Mouse (Mus musculus): ENCODE results near the gene Oser1.
A peak's percentile ranks its signal among the peaks of the same experiment; 100 is the strongest.

Oser1 gene

DNA sequence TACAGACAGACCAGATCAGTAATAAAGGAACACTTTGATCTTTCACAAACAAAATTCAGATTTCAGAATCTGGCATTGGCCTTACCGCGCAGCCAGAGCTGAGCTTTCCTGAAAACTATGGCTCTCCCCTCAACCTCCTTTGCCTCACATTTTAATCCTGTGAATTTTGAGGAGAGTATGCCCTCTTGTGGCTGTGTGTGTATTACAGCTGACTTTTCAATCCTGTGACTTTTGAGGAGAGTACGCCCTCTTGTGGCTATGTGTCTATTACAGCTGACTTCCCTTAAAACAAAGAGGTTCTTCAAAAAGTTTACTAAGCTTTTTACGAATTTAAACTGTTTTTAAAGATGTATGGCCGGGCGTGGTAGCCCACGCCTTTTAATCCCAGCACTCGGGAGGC lies 23.3 kb downstream of the Oser1 start:
- peak; percentile 96 for DNase-seq (ENCODE audit: low spot score)

DNA sequence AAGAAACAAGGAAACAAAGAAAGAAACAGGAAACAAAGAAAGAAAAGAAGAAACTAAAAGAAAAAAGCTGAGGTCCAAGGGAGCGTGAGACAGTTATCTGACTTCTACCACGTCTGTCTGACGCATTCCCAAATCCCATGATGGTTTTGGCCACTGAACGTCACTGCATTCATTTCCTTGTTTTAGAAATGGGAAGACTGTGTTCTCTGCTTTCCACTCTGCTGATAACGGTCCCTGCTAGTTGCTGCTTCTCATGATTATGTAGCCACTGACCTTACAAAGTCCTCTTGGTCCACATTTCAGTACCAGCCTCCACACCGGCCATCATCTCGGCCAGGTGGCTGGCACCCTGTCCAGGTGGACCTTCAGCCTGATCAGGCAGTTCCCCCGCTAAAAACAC lies 25.3 kb downstream of the Oser1 start:
- DNase-seq (ENCODE audit: low spot score) = no peak

DNA sequence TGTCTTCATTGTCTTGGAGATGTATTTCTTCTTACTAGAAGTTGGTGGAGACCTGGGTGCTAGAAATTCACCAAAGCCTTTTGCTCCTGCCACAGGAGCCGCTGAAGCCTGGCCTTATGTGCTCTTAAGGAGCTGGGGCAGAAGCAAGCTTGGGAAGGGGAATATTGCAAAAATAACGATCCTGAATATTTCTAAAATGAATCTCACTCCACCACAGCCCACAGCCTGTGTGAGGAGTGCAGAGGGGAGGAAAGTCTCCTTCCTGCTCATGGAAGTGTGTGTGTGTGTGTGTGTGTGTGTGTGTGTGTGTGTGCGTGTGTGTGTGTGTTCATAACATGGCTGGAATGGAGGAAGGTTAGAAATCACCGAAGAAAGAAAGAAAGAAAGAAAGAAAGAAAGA lies 25.7 kb downstream of the Oser1 start:
- no peak for DNase-seq (ENCODE audit: low spot score)

DNA sequence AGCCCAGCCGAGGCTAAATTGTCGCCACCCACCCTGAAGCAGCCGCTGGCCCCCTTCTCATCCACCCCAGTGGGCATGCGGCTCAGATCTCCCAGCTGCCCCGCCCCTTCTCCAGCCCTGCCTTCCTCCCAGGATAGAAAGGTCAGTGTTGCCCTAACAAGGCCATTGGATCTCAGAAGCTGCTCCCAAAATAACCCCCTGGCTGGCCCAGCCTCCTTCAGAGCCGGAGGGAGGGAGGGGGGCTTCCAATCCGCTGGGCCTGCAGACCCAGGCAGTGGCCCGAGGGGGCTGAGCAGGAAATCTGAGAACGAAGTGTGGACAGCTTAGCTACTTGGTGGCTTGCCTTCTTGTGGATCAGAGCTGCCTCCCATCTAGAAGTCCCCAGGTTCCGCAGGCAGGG lies 26.6 kb downstream of the Oser1 start, which contains the start of gene Jph2:
TSS of gene Jph2 (minus strand) at position 89 of the 400 bp plus-strand sequence.
- peak; percentile 57 for DNase-seq (ENCODE audit: low spot score)

DNA sequence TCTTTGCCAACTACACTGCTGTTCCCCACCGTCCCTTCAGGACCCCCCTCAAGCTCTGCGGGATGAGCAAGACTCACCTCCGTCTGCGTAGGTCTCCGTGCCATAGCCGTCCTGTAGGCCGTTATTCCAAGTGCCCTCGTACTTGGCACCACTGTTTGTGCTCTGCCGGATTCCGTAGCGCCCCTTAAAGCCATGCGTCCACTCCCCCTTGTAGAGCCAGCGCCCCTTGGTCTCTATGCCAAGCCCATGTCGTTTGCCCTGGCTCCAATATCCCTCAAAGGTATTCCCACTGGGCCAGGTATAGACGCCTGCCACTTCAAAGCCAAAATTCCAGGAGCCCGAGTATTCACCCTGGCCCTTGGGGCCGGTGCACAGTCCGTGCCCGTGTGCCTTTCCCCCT lies 27.4 kb downstream of the Oser1 start:
- DNase-seq (ENCODE audit: low spot score) = no peak

DNA sequence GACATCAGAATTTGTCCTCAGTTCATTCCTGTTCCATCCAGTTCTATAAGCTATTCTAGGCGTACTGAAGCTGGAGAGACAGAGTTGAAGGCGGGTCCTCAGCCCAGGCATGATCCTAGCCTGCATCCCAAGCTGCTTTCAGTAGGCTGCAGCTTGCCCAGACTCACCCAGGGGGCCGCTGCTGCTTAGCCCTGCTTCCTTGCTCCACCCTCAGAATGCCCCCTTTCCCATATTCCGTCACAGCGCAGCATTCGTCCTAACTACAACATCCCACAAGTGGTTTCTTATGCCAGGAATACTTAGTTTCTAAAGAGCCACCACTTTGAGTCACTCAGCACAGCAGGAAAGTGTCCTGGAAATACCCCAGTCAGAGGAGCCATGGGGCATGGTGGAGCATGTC lies 29.5 kb downstream of the Oser1 start:
- no peak for DNase-seq (ENCODE audit: low spot score)

DNA sequence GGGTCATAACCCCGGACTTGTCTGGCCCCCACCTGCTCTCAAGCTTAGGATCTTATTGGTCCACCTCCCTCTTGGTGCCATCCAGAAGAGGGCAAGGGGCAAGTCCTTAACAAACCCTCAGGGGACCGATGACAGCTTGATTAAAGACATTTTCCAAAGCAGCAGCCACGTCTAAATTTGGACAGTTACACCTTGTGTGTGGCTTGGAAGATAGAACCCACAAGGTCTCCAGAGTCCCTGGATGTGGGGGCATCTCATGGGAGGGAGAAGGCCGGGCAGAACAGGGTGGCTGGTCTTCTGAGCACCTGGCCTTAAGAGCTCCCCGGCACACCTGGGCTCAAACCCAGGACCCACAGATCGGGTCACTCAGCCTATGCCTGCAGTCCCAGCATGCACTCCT lies 30.5 kb downstream of the Oser1 start:
- no peak for DNase-seq (ENCODE audit: low spot score)

DNA sequence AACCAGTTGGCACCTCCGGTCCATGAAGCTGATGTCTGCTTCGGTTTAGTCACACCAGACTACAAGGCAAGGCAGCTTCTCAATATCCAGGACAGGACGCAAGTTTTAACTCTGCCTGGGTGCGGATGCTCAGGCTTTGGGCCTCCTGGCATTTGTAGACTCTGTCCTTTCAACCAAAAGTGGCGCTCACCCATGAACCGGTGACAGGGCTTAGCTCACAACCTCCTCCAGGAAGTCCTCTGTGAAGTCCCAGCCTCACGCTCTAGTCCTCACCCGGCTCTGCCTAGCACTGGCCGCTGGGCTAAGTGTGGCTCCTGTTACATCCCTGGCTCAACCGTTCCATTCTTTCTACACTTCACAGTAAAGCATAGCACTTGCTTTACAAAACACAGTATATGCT lies 31.3 kb downstream of the Oser1 start:
- DNase-seq (ENCODE audit: low spot score) = no peak

DNA sequence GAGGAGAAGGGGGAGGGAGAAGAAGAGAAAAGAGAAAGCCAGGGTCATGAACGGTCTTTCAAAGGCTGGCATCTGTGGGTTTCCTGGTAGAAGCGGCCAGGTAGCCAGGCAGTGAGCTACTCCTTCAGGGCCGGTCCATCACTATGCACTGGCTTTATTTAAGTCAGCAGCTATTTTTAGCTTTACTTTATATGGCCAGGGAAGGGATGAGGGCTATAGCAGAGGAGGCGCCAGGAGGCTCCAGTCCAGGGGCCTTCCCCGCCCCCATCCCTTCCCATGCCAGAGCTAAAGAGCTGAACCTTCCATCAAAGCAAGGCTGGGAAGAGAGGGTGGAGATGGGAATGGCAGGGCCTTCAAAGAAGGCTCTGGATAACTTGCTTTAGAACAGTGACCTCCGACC lies 32.1 kb downstream of the Oser1 start:
- DNase-seq (ENCODE audit: low spot score) = no peak

DNA sequence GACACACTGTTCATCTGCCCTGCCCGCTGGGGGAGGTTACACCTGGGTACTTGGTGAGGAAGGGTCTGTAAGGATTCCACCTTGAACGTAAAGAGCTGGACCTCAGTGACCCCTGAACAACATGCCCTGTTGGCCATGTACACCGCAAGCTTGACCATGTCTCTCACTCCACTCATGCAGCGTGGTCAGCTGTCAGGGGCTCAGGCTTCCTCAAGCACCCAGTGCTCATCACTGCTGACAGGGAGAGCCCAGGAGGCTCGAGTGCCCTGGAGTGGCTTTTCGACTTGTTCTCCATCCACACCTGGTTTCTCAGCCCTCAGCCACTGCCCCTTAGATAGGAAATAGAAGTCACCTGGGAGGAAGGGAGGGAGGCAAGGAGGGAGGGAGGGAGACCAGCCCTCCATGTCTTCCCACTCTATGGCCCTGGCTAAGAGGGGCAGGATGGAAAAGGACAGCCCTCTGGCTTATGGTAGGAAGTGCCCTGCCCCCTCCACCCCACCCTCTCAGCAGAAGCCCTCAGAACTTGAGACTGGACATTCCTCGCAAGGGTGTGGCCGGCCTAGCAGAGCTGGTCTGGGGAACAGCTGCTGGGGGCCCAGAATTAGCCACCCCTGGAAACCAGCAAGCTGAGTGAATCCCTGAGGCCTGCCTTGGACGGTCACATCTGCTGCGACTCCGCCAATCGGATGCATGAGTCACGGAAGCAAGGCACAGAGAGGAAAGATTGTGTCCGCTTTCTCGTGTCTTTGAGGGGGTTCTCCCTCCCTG lies 37.9 kb downstream of the Oser1 start:
- DNase-seq (ENCODE audit: low spot score) = no peak

DNA sequence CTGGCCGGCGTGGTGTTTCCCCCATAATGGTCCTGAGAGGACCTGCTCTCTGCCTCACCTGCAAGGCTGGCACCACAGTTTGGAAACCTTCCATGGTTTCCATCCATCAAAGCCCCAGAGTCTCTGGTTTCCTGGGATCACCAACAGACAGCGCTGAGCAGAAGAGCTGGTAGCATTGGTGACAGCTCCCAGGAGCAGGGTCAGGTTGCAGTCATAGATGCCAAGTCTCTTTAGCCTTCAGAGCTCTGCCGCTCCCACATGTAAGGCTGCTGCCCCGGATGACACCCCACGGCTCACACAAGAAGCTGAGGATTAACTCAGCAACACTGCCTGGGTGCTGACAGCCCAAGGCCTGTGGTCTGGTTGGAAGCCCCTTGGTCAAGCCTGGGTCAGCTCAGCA lies 39.4 kb downstream of the Oser1 start:
- DNase-seq (ENCODE audit: low spot score) = no peak

DNA sequence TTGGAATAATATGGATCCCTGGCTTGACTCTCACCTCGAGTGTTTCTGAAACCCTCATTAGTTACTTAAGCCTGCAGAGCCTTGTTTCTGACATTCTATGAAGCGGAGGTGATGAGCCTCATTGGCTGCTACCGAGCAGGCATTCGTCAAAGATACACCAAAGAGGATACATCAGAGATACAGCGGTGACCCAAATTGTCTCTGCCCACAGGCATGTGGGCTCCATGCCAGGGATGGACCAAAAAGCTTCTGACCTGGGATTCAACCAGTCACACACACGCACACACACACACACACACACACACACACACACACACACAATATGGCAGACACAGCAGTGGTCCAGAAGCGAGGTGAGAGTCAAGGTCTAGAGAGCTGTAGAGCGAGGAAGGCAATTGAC lies 43.3 kb downstream of the Oser1 start:
- no peak for DNase-seq (ENCODE audit: low spot score)

DNA sequence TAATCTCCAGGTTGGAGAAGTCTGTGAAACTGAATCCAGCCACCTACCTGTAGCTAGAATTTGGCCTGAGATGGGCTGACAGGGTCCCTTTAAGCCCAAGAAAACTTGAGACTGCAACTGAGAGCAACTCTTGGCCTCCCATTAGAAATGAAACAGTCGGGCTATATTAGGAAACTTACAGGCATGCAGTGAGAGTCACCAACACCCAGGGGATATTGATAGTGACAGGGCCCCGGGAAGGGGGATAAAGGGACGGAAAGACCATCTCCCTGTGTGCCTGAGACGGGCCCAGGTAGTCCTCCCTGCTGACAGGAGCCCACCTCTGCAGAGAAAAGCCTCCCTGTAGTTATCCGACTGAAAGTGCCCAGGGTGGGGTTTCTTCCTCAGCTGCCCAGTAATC lies 45.1 kb downstream of the Oser1 start:
- DNase-seq (ENCODE audit: low spot score) = no peak

DNA sequence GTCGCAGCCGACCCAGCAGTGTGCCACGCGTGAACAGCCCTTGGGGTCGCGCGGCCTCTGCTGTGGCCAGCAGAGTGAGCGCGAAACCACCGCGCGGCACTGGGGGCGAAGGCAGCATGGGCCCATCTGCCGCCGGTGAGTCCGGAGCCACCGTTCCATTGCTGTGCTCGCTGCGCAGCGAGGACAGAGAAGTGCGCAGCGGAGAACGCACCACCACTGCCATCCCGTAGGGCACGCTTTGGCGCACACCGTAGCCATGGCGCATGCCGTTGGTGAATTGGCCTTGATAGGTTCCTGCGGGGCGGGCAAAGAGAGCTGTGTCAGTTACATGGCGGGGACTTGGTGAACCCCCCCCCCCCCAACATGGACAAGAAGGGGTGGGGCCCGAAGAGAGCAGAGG lies 48.4 kb downstream of the Oser1 start:
- DNase-seq (ENCODE audit: low spot score) = no peak

DNA sequence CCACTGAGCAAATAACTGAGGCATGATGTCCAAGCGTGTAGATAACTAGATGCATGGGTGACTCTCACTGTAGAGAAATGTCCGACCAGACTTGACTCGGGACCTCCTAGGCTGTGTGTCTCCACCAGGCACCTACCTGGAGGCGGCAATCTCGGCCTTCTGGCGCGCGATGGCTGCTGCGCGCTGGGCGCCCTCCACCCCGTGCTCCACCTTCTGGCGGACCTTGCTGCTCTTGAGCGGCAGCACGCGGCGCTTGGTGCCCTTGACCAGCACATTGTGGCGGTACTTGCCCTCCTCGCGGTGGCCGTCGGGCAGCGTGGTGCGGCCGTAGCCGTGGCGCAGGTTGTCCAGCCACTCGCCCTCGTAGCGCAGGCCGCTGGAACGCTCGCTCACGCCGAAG lies 49.0 kb downstream of the Oser1 start:
- no peak for DNase-seq (ENCODE audit: low spot score)

DNA sequence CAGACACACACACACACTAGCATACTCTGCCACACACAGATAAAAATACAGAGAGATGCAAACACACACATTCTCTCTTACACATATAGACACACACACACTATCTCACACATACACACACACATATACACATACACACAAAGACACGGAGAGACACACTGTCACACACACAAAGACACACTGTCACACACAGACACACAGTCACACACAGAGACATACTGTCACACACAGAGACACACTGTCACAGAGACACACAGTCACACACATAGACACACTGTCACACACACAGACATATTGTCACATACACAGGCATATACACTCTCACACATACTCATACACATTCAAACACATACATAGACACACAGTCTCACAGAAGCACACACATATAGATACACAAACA lies 51.9 kb downstream of the Oser1 start:
- DNase-seq (ENCODE audit: low spot score) = no peak

DNA sequence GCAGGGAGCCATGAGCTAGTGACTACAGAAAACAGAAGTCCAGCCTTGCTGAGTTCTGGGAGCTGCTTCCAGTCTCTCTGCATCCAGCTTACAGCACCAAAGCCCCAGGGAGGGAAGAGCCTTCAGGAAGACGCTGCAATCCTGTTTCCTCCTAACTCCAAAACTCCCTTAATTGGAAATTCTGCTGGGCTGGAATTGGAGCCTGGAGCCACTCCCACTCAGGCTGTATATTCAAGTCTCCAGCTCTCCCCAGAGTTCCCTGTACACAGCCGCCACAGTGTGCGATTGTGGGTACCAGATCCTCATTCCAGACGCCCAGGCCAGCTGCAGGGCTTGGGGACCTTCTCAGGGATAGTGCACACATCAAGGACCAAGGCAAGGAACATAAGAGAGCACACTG lies 54.3 kb downstream of the Oser1 start:
- no peak for DNase-seq (ENCODE audit: low spot score)

DNA sequence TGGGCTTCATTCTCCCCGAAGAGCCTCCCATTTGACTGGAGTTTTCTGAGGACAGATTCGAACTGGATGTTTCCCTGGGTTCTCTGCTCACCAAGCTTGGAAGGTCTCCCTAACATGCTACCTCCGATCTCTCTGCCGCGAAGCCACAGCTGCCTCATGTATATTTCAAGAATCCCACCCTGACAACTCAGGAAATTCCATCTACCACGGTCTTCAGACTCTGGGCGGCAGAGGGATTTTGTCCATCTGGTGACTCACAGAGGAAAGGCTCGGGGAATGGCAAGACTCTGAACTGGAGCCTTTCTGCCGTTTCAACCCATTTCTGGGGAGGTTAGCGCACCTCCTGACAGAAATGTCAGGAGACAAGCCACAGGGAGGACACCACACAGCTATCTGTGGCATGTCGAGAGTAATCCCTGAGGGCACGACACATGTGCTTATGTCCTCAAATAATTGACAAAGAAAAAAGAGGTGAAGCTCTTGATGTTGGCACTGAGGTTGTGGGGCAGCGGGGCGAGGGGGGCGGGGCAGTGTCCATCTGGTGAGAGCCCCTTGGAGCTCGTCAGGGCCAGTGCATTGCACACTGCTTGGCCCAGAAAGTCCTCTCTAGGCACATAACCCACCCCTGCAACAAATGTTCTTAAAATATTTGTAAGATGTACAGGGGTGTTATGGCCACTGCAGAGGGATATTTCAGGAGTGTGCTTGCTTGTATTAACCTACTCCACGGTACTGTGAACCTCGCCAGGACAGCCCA lies 59.5 kb downstream of the Oser1 start:
- no peak for DNase-seq (ENCODE audit: low spot score)

DNA sequence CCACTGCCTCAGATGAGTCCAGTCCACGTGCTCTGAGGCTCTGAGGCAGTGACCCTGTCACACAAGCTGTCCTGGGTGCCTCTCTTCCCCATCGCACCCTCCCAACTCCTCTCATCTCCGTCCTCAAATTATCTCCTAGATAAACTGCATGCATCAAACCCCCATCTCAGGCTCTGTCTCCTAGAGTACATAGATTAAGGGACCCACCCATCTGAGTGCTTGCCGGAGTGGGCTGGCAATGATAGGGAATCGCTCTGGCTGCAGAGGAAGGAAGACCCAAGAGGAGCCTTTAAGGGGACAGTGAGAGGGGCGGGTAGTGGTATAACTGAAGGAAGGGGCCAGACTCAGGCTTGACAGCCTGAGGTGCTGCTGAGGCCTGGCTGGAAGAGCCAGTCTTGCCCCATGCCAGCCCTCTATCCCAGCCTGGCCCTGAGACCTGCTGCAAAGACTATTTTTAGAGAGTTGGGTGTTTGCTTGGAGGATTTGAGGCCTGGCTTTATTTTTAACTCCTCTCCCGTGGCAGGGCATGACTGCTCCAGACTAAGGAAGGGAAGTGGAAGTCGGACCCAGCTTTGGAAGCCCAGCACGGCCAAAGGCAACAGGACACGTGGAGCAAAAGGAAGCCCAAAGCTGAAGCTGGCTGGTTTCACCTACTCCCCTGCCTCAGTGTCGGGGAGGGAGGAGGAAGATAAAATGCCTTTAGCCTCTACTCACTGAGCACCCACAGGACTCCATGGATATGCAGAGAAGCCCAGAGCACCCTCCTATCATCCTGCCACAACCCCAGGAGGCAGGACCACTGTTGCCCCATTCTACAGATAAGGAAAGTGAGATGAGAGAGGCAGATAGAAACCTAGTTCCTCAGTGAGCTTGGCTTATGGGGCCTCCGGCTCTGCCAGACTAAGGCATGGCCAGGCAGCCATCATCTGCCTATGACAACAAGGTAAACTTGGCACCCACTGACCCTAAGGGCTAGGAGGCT lies 61.3 kb downstream of the Oser1 start:
- DNase-seq (ENCODE audit: low spot score) = no peak

DNA sequence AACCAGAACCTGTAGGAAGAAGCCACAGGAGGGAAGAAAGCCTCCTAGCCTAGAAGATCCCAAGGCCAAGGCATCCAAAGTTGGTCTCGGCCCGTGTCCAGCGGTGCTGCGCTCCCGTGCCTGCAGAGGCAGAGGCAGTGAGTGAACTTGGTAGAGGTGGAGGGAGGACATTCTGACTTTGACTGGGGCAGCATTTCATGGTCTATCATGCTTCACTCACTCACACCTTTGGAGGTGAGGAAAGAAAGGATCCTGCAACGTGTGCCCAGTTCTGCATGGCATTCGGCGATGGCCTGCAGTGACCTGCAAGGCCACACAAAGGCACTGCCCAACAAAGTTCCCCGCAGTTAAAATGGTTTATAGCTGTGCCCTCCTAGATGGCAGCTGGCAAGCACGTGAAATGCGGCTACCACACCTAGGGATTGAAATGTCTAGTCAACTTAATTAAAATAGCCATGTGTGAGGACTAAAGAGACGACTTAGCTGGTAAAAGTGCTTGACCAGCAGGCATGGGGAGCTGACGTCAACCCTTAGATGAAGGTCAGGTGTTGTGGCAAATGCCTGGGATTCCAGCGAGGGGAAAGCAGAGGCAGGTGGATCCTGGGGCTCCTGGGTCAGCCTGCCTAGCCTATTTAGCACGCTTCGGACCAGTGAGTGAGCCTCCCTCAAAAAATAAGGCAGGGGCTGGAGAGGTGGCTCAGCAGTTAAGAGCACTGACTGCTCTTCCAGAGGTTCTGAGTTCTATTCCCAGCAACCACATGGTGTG lies 63.5 kb downstream of the Oser1 start:
- no peak for DNase-seq (ENCODE audit: low spot score)

DNA sequence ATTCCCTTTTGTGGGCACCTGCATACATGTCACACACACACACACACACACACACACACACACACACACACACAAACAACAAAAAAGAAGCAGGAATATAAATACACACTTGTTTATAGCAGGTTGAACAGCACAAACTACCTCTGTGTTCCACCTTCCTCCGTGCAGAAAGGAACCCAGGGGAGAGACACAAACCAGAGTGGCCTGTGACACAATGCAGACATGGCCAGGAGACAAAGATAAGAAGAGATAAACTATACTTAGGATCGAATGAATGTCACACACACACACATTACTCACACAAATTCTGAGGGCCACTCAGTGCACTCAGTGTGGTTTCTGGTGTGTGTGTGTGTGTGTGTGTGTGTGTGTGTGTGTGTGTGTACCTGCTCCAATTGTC lies 65.2 kb downstream of the Oser1 start:
- no peak for DNase-seq (ENCODE audit: low spot score)

DNA sequence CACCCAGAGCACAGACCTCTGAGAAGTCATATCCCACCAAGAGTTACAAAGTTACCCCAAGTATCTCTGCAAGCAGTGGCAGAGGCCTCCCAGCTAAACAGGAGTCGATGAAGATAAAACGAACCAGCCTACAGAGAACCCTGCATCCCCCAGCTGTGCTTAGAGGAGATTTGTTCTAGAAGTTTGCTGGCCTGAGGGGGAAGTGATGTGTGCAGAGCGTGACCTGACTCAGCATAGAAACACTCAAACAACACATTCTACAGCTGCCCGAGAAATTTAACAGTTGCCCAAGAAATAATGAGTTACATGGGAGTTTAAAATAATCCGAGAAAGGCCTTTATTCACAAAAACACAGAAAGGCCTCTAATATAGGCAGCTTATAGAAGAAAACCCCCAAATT lies 65.8 kb downstream of the Oser1 start:
- DNase-seq (ENCODE audit: low spot score) = no peak

Measured in retina, embryonic 14.5 days (tissue).